Mouse (Mus musculus) stomach, postnatal 0 days (tissue): ENCODE measurements around the gene Fcho2. TPM values are rescaled to one million over a fixed set of nuclear protein-coding genes. Genes with fewer than 3 reads are reported as not detected.

Experiments used
- ATAC-seq: fragments of 200-750 bp; cut with Nextera tagmentation; 2 replicates; pipeline ENCODE4 v1.8.0; 2017; ENCODE audit not compliant: low FRiP score, low TSS enrichment
- DNase-seq: peaks from one replicate; pipeline ENCODE4 v3.0.0-alpha.2; 2016; ENCODE audit warnings: low spot score
- H3K27ac ChIP-seq: fragments of 300-500 bp; sonication (generic); replicated peaks from 2 replicates; pipeline ENCODE4 v1.5.1; 2014; ENCODE audit warnings: mild to moderate bottlenecking, control low read depth
- H3K27me3 ChIP-seq: fragments of 300-500 bp; sonication (generic); 2 replicates; pipeline ENCODE4 v1.6.1; 2014; ENCODE audit warnings: low read length; ENCODE audit not compliant: control insufficient read depth, insufficient read depth
- H3K36me3 ChIP-seq: fragments of 300-500 bp; sonication (generic); 2 replicates; pipeline ENCODE4 v1.6.1; 2014; ENCODE audit warnings: low read length, mixed read lengths; ENCODE audit not compliant: control insufficient read depth, insufficient read depth
- H3K4me1 ChIP-seq: fragments of 300-500 bp; sonication (generic); replicated peaks from 2 replicates; pipeline ENCODE4 v1.6.1; 2014; ENCODE audit warnings: antibody characterized with exemption; ENCODE audit not compliant: control insufficient read depth, insufficient read depth
- H3K4me2 ChIP-seq: fragments of 300-500 bp; sonication (generic); replicated peaks from 2 replicates; pipeline ENCODE4 v1.6.1; 2014; ENCODE audit warnings: low read depth, mild to moderate bottlenecking, control low read depth, moderate library complexity
- H3K4me3 ChIP-seq: fragments of 300-500 bp; sonication (generic); 2 replicates; pipeline ENCODE4 v1.5.1; 2014; ENCODE audit warnings: low read depth, low read length, control low read depth
- H3K9ac ChIP-seq: fragments of 300-500 bp; sonication (generic); 2 replicates; pipeline ENCODE4 v1.6.1; 2014; ENCODE audit warnings: mild to moderate bottlenecking, low read length, control low read depth, mixed read lengths
- H3K9me3 ChIP-seq: fragments of 300-500 bp; sonication (generic); 2 replicates; pipeline ENCODE4 v1.6.1; 2016; ENCODE audit warnings: low read length; ENCODE audit not compliant: control insufficient read depth
- CTCF ChIP-seq: IDR thresholded peaks from 2 replicates; pipeline ENCODE4 v1.5.1; 2016; ENCODE audit warnings: antibody characterized with exemption, low read depth, mild to moderate bottlenecking, moderate library complexity
- EP300 ChIP-seq: optimal IDR thresholded peaks from 2 replicates; pipeline ENCODE3; 2016; ENCODE audit warnings: antibody characterized with exemption
- WGBS: fragments of 180-500 bp; shearing (Covaris S2); extraction: QIAGEN DNeasy Blood & Tissue Kit; methylation state at CpG from one replicate; pipeline ENCODE4 v1.1.7; 2014; 5-methylcytosine and 5-hydroxymethylcytosine counted together
- polyA plus RNA-seq: library from polyadenylated mRNA; unstranded; fragments of >200 nt; fragmentation: Nextera tagmentation; extraction: Ambion mirVana; gene quantifications from 2 replicates; pipeline ENCODE4 v1.2.1, GENCODE M21; 2015

Gene Fcho2
- polyA plus RNA-seq, 1 experiment from 2014 or later, result 21.9 TPM

DNA sequence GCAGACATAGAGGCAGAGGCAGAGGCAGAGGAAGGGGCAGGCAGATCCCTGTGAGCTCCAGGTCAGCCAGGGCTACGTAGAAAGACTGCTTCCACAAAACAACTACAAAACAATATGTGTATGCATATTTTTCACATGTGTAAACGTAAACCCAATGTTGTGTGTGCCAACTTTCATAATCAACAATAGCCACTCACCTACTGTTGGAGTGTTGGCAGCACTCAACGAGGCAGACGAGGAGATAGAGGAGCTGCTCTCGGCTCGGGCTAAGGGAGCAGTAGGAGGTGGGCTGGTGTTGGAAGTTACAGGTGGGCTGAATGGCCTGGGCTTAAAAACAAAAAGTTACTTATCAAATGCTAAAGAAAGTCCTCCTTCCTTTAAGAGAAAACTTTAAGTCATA, 72.0 kb downstream of the Fcho2 start:
- H3K9me3 ChIP-seq, result no peaks in the 10 kb centered on the region
- no peak overlapping the region for H3K4me3 ChIP-seq
- no peak overlapping the region for H3K9ac ChIP-seq
- H3K27me3 ChIP-seq, result no peaks in the 10 kb centered on the region
- no peaks in the 10 kb centered on the region for H3K4me1 ChIP-seq
- no peak overlapping the region for H3K4me2 ChIP-seq
- ATAC-seq, result no peak
- TF ChIP-seq CTCF (no peak), EP300 (no peak)
- H3K27ac ChIP-seq, result no peak overlapping the region
- 92% methylated on average over 6 of the region's 6 CpGs for WGBS
- H3K36me3 ChIP-seq, result peaks cover 12% of the 10 kb centered on the region; the same call in 1 of the 2 replicates
- no peak for DNase-seq

DNA sequence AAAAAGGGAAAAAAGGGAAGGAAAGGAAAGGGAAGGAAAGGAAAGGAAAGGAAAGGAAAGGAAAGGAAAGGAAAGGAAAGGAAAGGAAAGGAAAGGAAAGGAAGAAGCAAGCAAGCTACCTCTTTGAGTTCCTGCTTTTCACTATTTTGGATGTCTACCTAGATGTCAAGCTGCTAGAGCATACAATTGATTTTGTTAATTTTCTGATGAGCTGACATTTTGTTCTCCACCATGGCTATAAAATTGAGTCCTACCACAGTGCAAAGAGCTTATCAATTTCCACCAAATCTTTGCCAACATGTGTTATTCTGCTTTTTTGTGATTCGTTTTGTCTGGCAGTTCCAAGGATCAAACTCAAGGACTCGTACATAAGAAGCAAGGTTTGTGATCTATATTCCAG, 77.0 kb downstream of the Fcho2 start:
- Histone ChIP-seq H3K36me3 (0 out of 2 replicates have a peak, but pooled peaks cover 2% of the 10 kb centered on the region), H3K9me3 (no peaks in the 10 kb centered on the region), H3K27ac (no peak overlapping the region), H3K4me1 (no peaks in the 10 kb centered on the region), H3K4me2 (no peak overlapping the region), H3K27me3 (no peaks in the 10 kb centered on the region), H3K9ac (no peak overlapping the region), H3K4me3 (no peak overlapping the region)
- 94% methylated on average over 2 of the region's 2 CpGs for WGBS
- ATAC-seq (no peak), DNase-seq (no peak)
- TF ChIP-seq EP300 (no peak), CTCF (no peak)

DNA sequence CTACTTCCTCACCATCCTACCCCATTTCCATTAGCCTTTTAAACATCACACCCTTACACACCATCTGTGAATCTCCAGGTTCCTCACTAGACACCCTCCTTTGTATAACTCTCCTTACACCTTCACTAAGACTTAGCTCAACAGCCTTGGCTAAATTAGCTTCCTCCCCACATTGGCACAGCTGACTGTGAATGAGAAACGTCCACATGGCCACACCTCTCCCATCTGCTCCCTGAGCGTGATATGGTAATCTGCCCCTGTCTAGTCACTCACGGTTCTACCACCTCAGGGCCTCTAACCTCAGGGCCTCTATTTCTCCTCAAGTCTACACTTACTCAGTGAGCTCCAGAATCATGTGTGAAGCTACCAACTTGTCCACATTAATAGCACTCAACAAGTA, 82.0 kb downstream of the Fcho2 start:
- Histone ChIP-seq H3K27ac (no peak overlapping the region), H3K27me3 (no peaks in the 10 kb centered on the region), H3K9me3 (no peaks in the 10 kb centered on the region), H3K4me2 (no peak overlapping the region), H3K4me1 (no peaks in the 10 kb centered on the region), H3K4me3 (no peak overlapping the region), H3K36me3 (peaks cover 8% of the 10 kb centered on the region; the same call in 1 of the 2 replicates), H3K9ac (no peak overlapping the region)
- 54% methylated on average over 3 of the region's 3 CpGs for WGBS
- ATAC-seq, result no peak
- no peak for TF ChIP-seq CTCF
- no peak for TF ChIP-seq EP300
- no peak for DNase-seq

DNA sequence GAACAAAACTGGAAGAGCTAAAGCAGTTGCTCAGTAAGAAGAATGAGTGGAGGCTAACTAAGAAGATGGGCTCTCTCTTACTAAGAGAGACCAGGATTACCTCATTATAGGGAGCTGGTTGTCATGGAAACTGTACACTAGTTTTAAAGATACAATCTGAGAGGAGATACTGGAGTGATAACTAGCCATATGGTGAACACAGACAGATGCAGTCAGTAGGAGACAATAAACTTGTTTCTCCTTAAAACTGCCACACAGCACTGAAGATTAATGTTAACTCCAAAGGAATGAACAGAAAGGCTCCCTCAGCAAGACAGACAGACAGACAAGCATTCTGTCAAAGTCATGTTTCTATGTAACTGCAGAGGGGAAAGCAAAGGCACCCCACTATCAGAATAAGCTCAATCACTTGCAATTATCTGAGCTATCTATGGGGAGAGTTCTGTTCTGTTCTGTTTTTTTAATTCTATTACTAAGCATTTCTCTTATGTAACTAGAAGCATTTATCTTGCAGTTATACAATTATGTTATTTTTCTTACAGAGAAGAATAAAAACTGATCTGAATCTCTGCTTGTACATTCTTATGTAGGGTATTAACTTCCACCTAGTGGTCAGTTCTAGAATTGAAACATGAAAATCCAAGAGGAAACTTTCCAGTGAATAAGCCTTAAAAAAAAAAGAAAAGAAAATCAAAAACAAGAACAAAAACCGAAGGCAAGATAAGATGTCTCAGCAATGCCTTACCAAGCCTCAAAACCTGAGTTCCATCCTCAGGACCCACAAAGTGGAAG, 85.8 kb downstream of the Fcho2 start:
- H3K36me3 ChIP-seq, result peaks cover 13% of the 10 kb centered on the region; the same call in 1 of the 2 replicates
- ATAC-seq, result no peak
- WGBS, result 34% methylated on average over 1 of the region's 1 CpGs

DNA sequence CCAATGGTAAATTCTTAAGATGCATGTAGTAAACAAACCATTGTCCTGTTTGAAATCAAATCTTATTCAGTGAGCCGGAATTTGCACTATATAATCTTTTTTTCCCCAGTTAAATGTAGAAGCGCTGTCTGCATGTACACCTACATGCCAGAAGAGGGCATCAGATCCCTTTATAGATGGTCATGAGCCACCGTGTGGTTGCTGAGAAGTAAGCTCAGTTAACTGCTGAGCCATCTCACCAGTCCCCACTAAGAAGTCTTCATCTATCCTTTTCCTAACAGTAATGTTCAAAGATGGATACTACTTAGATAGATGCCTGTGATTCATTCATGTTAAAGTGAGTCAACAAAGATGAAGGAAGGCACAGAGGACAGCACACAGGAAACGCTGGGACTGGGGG, 88.8 kb downstream of the Fcho2 start:
- H3K36me3 ChIP-seq, result peaks cover 13% of the 10 kb centered on the region; the same call in 1 of the 2 replicates
- no peak overlapping the region for H3K9ac ChIP-seq
- no peaks in the 10 kb centered on the region for H3K27me3 ChIP-seq
- no peak overlapping the region for H3K4me2 ChIP-seq
- H3K9me3 ChIP-seq, result no peaks in the 10 kb centered on the region
- H3K4me1 ChIP-seq, result no peaks in the 10 kb centered on the region
- ATAC-seq (peak; percentile 72; the same call in 1 of the 2 replicates), DNase-seq (no peak)
- TF ChIP-seq CTCF (peak; percentile 79), EP300 (no peak)
- WGBS, result 60% methylated on average over 4 of the region's 4 CpGs
- no peak overlapping the region for H3K27ac ChIP-seq
- no peak overlapping the region for H3K4me3 ChIP-seq

More for the DNA sequence above, 85.8 kb downstream of the Fcho2 start:
- TF ChIP-seq EP300 (no peak), CTCF (peak; percentile 64)
- Histone ChIP-seq H3K4me1 (no peaks in the 10 kb centered on the region), H3K27me3 (no peaks in the 10 kb centered on the region), H3K4me2 (no peak overlapping the region), H3K27ac (no peak overlapping the region), H3K9ac (no peak overlapping the region), H3K4me3 (no peak overlapping the region), H3K9me3 (no peaks in the 10 kb centered on the region)
- DNase-seq, result no peak

DNA sequence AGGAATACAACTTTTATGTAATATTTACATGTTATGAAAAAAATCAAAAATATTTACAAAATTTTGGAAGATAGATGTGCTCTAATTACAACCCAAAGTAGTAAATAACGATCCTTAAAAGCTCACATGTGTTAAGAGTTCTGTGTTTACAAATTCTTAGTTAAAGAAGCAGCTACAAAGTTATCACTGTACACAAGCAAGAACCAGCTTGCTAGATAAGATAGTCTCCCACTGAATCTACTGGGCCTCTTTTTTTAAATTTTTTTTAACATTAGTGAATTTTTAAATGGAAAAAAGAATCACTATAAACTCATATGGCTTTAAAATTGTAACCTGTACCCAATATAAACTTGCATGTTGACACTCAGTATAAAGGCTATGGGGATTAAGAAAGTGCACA, 91.8 kb downstream of the Fcho2 start:
- H3K36me3 ChIP-seq, result peaks cover 8% of the 10 kb centered on the region; the same call in 1 of the 2 replicates
- H3K27ac ChIP-seq, result no peak overlapping the region
- no peaks in the 10 kb centered on the region for H3K9me3 ChIP-seq
- no peak for TF ChIP-seq CTCF
- TF ChIP-seq EP300, result no peak
- H3K9ac ChIP-seq, result no peak overlapping the region
- H3K27me3 ChIP-seq, result no peaks in the 10 kb centered on the region
- no peak overlapping the region for H3K4me2 ChIP-seq
- H3K4me1 ChIP-seq, result no peaks in the 10 kb centered on the region
- DNase-seq, result no peak
- WGBS, result 77% methylated on average over 1 of the region's 1 CpGs
- H3K4me3 ChIP-seq, result no peak overlapping the region
- ATAC-seq, result no peak
